Mouse (Mus musculus) hindbrain, embryonic 14.5 days (tissue): ENCODE results near the gene Krtap27-1. TPM values are rescaled to one million over a fixed set of nuclear protein-coding genes. Genes with fewer than 3 reads are reported as not detected.

Experiments
- ATAC-seq: fragments of 200-750 bp; cut with Nextera tagmentation; 2 replicates; pipeline ENCODE4 v1.8.0; 2017; ENCODE audit warnings: moderate number of reproducible peaks, mild to moderate bottlenecking, moderate TSS enrichment, moderate library complexity; ENCODE audit not compliant: low FRiP score
- DNase-seq: peaks from one replicate; pipeline ENCODE4 v3.0.0-alpha.2; 2015; ENCODE audit warnings: low spot score
- H3K27ac ChIP-seq: fragments of 300-500 bp; sonication (generic); 2 replicates; pipeline ENCODE4 v1.5.1; 2014; ENCODE audit warnings: mild to moderate bottlenecking, moderate library complexity
- H3K27me3 ChIP-seq: fragments of 300-500 bp; sonication (generic); 2 replicates; pipeline ENCODE4 v1.6.1; 2014; ENCODE audit warnings: mild to moderate bottlenecking, low read length, mixed read lengths; ENCODE audit not compliant: control insufficient read depth, insufficient read depth
- H3K36me3 ChIP-seq: fragments of 300-500 bp; sonication (generic); replicated peaks from 2 replicates; pipeline ENCODE4 v1.6.1; 2014; ENCODE audit not compliant: control insufficient read depth, insufficient read depth
- H3K4me1 ChIP-seq: fragments of 300-500 bp; sonication (generic); replicated peaks from 2 replicates; pipeline ENCODE4 v1.6.1; 2014; ENCODE audit warnings: antibody characterized with exemption, low read length, mixed read lengths; ENCODE audit not compliant: control insufficient read depth, insufficient read depth
- H3K4me2 ChIP-seq: fragments of 300-500 bp; sonication (generic); replicated peaks from 2 replicates; pipeline ENCODE4 v1.6.1; 2014; ENCODE audit warnings: mild to moderate bottlenecking, moderate library complexity
- H3K4me3 ChIP-seq: fragments of 300-500 bp; sonication (generic); replicated peaks from 2 replicates; pipeline ENCODE4 v1.5.1; 2014; ENCODE audit warnings: mild to moderate bottlenecking, low read length
- H3K9ac ChIP-seq: fragments of 300-500 bp; sonication (generic); 2 replicates; pipeline ENCODE4 v1.6.1; 2014
- H3K9me3 ChIP-seq: fragments of 300-500 bp; sonication (generic); 2 replicates; pipeline ENCODE4 v1.6.1; 2016; ENCODE audit warnings: low read length; ENCODE audit not compliant: control insufficient read depth
- WGBS: fragments of 180-500 bp; shearing (Covaris S2); extraction: QIAGEN DNeasy Blood & Tissue Kit; methylation state at CpG from one replicate; pipeline ENCODE4 v1.1.7; 2014; 5-methylcytosine and 5-hydroxymethylcytosine counted together
- polyA plus RNA-seq: library from polyadenylated mRNA; unstranded; fragments of >200 nt; fragmentation: Nextera tagmentation; extraction: Ambion mirVana; gene quantifications from 2 replicates; pipeline ENCODE4 v1.2.1, GENCODE M21; 2014

Krtap27-1 gene
- polyA plus RNA-seq, 1 experiment from 2014 or later: not detected

DNA sequence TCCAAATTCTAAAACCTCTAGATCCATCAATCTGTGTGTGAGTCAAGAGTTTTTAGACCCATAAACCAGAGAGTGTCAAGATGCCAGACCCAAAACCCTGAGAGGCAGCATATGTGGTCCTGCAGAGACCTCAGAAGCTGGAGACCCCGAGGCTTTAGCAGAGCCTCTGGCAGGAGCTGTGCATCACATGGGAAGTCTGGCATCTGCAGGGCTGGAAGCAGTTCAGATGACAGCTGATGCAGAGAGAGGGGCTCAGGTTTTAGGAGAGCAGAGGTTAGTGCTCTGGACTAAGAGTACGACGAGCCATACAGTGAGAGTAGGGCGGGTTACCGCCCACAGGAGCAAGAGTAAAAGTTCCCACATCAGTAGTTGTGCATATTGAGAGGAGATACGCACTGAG, 7.6 kb upstream of the Krtap27-1 start:
- Histone ChIP-seq H3K9ac (no peak overlapping the region), H3K27ac (no peak overlapping the region), H3K4me3 (no peak overlapping the region), H3K27me3 (no peaks in the 10 kb centered on the region), H3K4me2 (no peak overlapping the region), H3K9me3 (no peaks in the 10 kb centered on the region), H3K36me3 (no peaks in the 10 kb centered on the region), H3K4me1 (no peaks in the 10 kb centered on the region)
- 89% methylated on average over 6 of the region's 6 CpGs for WGBS
- DNase-seq (no peak), ATAC-seq (no peak)

DNA sequence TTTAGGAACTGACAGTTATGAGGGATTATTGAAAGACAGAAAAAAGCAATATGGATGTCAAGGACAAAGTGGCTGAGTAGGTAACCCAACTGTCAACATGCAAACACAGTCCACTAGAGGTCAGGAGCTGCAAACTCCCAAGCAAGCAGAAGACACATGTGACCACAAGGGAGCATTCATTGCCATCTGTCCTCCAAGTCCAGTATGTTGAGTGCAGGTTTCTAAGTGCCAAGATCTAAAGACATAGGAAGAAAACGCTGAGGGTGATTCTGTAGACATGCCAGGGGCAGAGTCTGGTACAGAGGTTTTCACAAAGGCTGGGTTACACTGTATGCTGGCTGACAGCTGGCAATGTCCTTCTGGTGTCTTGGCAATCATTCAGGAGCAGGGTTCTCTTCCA, 14.0 kb downstream of the Krtap27-1 start:
- DNase-seq: peak; percentile 38
- H3K27ac ChIP-seq: no peak overlapping the region

DNA sequence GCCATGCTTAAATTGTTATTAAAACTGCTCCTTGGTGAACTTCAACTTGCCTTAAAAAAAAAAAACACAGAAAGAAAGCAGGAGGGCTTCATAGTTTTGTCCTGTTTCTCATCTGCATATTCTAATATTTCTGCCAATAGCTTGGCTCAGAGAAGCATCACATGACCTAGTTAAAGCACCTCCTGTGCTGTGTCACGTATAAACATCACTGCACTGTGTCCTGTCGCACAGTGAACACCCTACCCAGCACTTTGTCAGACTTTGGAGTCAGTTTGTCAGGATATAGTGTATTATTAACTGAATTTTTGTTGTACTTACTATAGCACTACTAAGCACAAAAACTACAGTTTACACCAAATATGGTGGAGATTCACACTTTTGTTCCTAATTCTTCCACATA, 19.5 kb downstream of the Krtap27-1 start:
- H3K4me1 ChIP-seq: no peaks in the 10 kb centered on the region
- 71% methylated on average over 2 of the region's 2 CpGs for WGBS
- H3K9me3 ChIP-seq: no peaks in the 10 kb centered on the region
- ATAC-seq (no peak), DNase-seq (no peak)
- no peak overlapping the region for H3K4me3 ChIP-seq
- H3K9ac ChIP-seq: no peak overlapping the region
- H3K36me3 ChIP-seq: no peaks in the 10 kb centered on the region
- H3K27me3 ChIP-seq: no peaks in the 10 kb centered on the region
- no peak overlapping the region for H3K27ac ChIP-seq
- no peak overlapping the region for H3K4me2 ChIP-seq

More for the DNA sequence above, 14.0 kb downstream of the Krtap27-1 start:
- Histone ChIP-seq H3K9me3 (no peaks in the 10 kb centered on the region), H3K4me2 (no peak overlapping the region), H3K36me3 (no peaks in the 10 kb centered on the region), H3K27me3 (no peaks in the 10 kb centered on the region), H3K4me1 (no peaks in the 10 kb centered on the region), H3K9ac (no peak overlapping the region), H3K4me3 (no peak overlapping the region)
- ATAC-seq: peak; percentile 71
- 60% methylated on average over 1 of the region's 1 CpGs for WGBS

DNA sequence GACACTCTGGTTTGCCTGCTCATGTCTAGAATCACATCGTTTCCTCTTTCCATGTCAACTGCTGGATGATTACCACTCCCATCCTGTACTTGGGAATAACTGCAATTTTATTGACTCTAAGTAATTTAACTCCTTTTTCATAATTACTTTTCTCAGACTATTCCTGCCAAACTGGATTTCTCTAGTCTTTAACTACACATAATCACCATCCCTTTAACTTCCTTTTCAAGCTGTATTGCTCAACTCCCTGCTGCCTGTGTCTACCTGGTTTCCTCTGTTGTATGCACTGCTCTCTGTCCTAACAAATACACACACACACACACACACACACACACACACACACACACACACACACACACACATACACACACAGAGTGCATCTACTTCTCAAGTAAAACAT, 20.4 kb downstream of the Krtap27-1 start:
- H3K36me3 ChIP-seq: no peaks in the 10 kb centered on the region
- no peak overlapping the region for H3K4me3 ChIP-seq
- no peak for DNase-seq
- no peak overlapping the region for H3K9ac ChIP-seq
- no peaks in the 10 kb centered on the region for H3K9me3 ChIP-seq
- 88% methylated on average over 1 of the region's 1 CpGs for WGBS
- H3K27me3 ChIP-seq: no peaks in the 10 kb centered on the region
- no peaks in the 10 kb centered on the region for H3K4me1 ChIP-seq
- no peak for ATAC-seq
- no peak overlapping the region for H3K4me2 ChIP-seq
- H3K27ac ChIP-seq: no peak overlapping the region

DNA sequence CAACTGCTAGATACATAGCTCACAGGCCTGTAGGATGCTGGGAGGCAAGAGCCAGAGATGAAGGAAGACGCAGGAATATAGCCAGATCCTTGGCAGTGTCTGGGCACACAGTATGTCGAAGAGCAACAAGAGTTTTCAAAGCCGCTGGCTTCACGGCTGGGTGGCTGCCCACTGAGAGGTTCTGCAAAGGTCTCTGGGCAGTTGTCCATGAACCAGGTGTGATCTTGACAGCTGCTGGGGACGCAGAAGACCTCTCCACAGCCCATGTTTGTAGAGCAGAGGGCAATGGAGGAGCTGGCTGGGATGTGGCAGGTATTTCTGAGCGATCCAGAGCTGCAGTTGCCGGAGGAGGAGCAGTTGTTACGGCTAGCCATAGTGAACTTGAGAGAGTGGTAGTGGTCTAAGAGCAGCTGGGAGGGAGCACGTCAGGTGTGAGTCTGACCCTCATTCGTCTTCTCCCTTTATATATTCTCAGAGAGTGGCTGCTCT, 24.1 kb downstream of the Krtap27-1 start, which contains the start of gene Krtap26-1:
TSS of gene Krtap26-1 (minus strand) at position 439 of the 489 bp plus-strand sequence.
- Histone ChIP-seq H3K4me1 (no peaks in the 10 kb centered on the region), H3K4me2 (no peak within 1 kb of the TSS), H3K4me3 (no peak within 1 kb of the TSS), H3K9ac (no peak within 1 kb of the TSS), H3K27me3 (no peaks in the 10 kb centered on the region), H3K36me3 (no peaks in the 10 kb centered on the region), H3K27ac (no peak within 1 kb of the TSS), H3K9me3 (no peaks in the 10 kb centered on the region)
- ATAC-seq (no peak), DNase-seq (no peak)
- 86% methylated on average over 10 of the region's 10 CpGs for WGBS

DNA sequence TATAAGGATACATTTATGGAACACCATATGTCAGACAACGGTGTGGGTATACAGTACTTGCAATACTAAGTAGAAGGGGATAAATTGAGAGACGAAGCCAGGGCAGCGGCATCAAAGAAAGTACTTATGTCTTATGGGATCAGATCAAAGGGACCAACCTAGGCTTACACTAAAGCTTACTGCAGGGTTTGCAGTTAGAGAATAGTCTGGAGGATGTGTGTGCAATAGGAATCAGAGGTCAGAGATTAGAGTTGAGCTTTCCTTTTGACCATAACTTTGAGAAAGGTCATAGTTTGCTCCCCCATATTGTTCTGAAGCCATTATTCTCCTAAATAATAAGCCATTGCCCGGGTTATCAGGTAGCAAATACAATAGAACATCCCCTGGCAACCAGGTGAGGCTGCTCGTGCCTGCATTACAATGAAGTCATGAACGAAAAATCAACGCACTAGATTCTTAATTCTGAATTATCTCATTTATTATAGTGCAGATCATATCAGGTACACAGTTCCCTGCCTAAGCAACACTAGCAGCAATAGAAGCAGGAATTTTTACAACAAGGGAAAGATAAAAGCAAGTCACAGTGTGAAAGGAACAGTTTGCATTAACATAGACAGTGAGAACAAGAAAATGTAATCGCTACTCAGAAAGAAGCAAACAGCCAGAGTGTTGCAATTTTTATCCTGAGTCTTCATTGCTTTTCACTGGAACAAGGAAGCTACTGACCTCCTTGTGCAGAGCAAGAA, 24.9 kb downstream of the Krtap27-1 start:
- Histone ChIP-seq H3K4me3 (no peak overlapping the region), H3K4me1 (no peaks in the 10 kb centered on the region), H3K27ac (no peak overlapping the region), H3K36me3 (no peaks in the 10 kb centered on the region), H3K9ac (no peak overlapping the region), H3K4me2 (no peak overlapping the region), H3K27me3 (no peaks in the 10 kb centered on the region), H3K9me3 (no peaks in the 10 kb centered on the region)
- ATAC-seq: no peak
- DNase-seq: no peak
- 84% methylated on average over 8 of the region's 8 CpGs for WGBS

- no peaks in the 10 kb centered on the region for H3K4me1 ChIP-seq
- H3K4me2 ChIP-seq: no peak overlapping the region
- no peak overlapping the region for H3K9ac ChIP-seq
- no peak for ATAC-seq
- no peak overlapping the region for H3K27ac ChIP-seq
- H3K27me3 ChIP-seq: no peaks in the 10 kb centered on the region
- no peak overlapping the region for H3K4me3 ChIP-seq
- H3K9me3 ChIP-seq: no peaks in the 10 kb centered on the region
- WGBS: 83% methylated on average over 3 of the region's 3 CpGs
- no peak for DNase-seq
- H3K36me3 ChIP-seq: no peaks in the 10 kb centered on the region
These were observed 31.4 kb downstream of the Krtap27-1 start for GRCm38 (mm10) chr16:88640053-88640452.

DNA sequence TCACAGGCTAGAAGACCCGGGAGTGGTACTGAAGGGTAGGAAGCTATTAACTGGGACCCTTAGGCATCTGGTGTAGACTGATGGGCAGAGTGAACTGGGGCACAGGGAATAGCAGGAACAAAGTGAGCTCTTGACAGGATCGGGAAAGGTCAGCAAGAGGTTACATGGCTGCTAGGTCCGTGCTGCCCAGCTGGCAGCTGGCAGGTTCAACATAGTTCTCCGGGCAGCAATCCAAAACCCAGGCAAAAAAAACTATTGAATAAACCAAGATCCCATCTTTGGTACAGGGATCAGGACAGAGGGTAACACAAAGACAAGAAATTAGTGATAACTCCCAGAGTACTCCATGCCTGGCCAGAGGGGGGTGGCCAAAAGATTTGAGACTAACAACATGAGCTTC, 36.3 kb downstream of the Krtap27-1 start:
- H3K4me3 ChIP-seq: no peak overlapping the region
- 52% methylated on average over 4 of the region's 4 CpGs for WGBS
- DNase-seq (peak; percentile 37), ATAC-seq (no peak)
- H3K4me1 ChIP-seq: no peaks in the 10 kb centered on the region
- no peak overlapping the region for H3K27ac ChIP-seq
- H3K27me3 ChIP-seq: no peaks in the 10 kb centered on the region
- no peaks in the 10 kb centered on the region for H3K36me3 ChIP-seq
- H3K9me3 ChIP-seq: no peaks in the 10 kb centered on the region
- H3K9ac ChIP-seq: no peak overlapping the region
- no peak overlapping the region for H3K4me2 ChIP-seq

DNA sequence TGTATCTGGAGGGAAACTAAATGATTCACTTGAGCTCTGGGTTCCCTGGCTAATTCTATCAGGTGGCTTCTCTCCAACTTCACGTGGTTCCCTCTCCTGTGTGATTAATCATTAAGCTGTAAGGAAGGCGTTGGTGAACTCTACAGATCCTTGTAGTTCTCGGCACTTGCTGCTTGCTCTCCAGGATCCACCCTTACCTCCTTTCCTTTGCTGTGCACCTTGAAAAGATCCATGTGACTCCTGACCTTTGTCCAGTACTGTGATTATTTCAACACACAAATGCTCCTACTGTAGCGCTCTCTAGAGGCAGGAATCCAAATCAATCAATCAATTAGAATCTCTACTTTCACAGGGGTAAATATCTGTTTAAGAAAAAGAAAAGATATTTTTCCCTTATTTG, 40.0 kb downstream of the Krtap27-1 start:
- WGBS: 72% methylated on average over 4 of the region's 4 CpGs
- H3K27ac ChIP-seq: no peak overlapping the region

More for the DNA sequence above, 40.0 kb downstream of the Krtap27-1 start:
- Histone ChIP-seq H3K4me1 (no peaks in the 10 kb centered on the region), H3K9me3 (no peaks in the 10 kb centered on the region), H3K4me2 (no peak overlapping the region), H3K36me3 (no peaks in the 10 kb centered on the region), H3K4me3 (no peak overlapping the region), H3K9ac (no peak overlapping the region), H3K27me3 (no peaks in the 10 kb centered on the region)
- no peak for ATAC-seq
- DNase-seq: no peak
